Mouse (Mus musculus): ENCODE data around the gene Rbm47. TPM values are rescaled to one million over a fixed set of nuclear protein-coding genes. Genes with fewer than 3 reads are reported as not detected.

The Rbm47 gene
- total RNA-seq, 2 experiments from 2014 or later, result 0.83 to 0.96 TPM

DNA sequence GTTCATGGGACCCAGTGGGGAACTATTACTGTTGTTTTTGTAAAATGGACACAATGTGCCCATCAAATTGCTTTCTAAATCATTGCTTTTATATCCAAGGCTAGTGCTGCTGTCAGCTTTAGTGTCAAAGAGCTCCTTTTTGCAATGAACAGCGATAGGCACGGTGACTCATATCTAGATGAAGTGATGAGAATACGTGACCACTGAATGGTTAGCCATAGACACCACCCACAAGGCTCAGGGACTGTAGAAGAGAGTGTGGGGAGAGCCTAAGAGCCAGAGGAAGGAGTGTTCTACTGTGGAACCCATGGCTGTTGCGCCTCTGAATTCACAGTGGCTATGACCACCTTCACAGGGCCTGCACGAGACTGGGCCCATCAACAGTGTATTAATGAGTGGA lies 186.5 kb downstream of the Rbm47 start:
- no peak for DNase-seq
- intact Hi-C loops (cut with DNase I), result no loop called here

DNA sequence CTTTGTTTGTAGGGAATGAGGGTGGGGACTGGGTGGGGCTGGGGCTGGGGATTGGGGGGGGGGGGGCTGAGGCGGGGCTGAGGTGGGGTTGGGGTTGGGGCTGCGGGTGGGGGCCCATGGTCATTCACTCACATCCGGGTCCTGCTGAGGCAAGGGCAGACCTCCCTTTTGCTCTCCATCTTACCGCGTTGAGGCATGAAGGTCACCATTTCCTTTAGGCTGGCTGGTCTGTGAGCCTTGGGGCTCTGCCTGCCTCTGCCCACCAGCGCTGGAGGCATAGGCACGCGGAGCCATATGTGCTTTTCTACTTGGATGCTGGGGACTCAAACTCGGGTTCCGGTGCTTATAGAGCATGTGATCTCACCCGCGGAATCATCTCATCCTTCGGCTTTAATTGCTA lies 197.2 kb downstream of the Rbm47 start:
- no peak for DNase-seq
- intact Hi-C loops (cut with DNase I), result no loop called here

DNA sequence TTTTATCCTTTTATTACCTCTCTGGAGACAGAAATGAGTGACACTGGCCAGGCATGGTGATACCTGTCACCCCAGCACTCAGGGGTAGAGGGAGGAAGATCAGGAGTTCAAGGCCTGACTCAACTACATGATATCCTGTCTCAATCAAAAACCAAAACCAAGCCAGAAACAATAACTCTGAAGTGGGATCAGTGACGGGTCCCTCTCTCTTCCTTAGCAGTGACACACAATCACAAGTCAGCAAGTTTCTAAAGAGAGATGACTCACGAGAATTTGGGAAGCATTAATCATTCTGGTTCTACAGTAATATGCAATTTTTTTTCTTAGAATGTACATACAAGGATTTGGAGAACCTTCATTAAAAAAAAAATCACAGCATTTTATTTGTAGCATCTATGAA lies 199.7 kb downstream of the Rbm47 start:
- no peak for DNase-seq
- intact Hi-C loops (cut with DNase I), result no loop called here

DNA sequence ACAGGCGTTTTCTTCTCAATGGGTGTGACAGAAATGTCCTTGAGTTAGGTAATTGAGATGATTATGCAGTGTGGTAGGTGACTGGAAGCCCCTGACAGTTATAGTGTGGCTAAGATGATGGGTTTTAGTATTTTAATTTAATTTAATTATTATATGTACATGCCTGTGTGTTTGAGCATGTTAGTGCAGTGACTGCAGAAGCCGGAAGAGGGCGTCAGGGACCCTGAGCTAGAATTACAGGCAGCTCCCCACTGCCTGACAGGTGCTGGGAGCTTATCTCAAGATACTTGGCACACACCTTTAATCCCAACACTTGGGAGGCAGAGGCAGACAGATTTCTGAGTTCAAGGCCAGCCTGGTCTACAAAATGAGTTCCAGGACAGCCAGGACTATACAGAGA lies 204.9 kb downstream of the Rbm47 start:
- no peak for DNase-seq
- intact Hi-C loops (cut with DNase I), result no loop called here

DNA sequence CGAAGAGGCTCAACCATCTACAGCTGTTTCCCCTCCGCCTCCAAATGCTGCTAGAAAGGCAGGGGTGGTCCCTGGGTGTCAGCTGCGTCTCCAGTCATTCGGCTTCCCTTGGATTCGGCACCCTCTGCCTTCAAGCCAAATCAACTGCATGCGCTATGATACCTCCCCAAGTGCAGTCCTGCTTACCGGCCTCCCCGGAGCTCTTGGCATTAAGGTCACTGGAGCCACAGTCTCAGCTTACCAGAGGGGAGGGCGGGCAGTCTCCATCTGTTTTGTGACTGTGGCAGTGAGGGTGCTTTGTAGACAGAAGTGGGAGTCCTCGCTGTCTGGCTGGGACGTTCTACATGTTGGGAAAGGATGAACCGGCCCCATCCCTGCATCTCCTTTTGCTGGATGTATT lies 205.8 kb downstream of the Rbm47 start:
- DNase-seq, result no peak
- intact Hi-C loops (cut with DNase I), result no loop called here

Small RNA genes lying within 50 kb of the gene (microRNA-seq; reads per million reads assigned to microRNA genes)
- not detected for gene Gm25952

Other genes starting within 250 kb of the Rbm47 start
- not detected for gene Chrna9, start 238.2 kb downstream of the Rbm47 start, total RNA-seq (2021)
- gene 9130230L23Rik, start 168.8 kb downstream of the Rbm47 start, total RNA-seq (2021), result not detected
- gene Nsun7, start 86.8 kb upstream of the Rbm47 start, total RNA-seq (2021), result 1 to 10 TPM; 3.9 to 4.8 TPM

Data from left cerebral cortex, postnatal 4 days (tissue).